Mouse (Mus musculus) spleen, adult 2 months (tissue): ENCODE measurements around the gene Slc30a5.

Experiments used
- CTCF ChIP-seq: fragments of 200-500 bp; IDR thresholded peaks from 2 replicates; pipeline ENCODE4 v1.5.1; 2011; ENCODE audit warnings: mild to moderate bottlenecking, inconsistent platforms; ENCODE audit not compliant: insufficient read depth, insufficient read length, insufficient replicate concordance; ENCODE audit errors: extremely low read depth
- POLR2A ChIP-seq: fragments of 200-500 bp; IDR thresholded peaks from 2 replicates; pipeline ENCODE4 v1.6.1; 2011; ENCODE audit warnings: low read depth, low read length, inconsistent platforms

- no peak for TF ChIP-seq CTCF
- TF ChIP-seq POLR2A = no peak
Observed at GRCm38 (mm10) chr13:100776710-100777109, 56.5 kb downstream of the Slc30a5 start.
